Mouse (Mus musculus): ENCODE results near the gene Pard6b.

GRCm38 (mm10) chr2:168125288-168126089 lies 44.7 kb downstream of the Pard6b start:
- TF ChIP-seq CTCF (IDR thresholded peaks at IDR 0.05; ENCODE audit: low read depth) (no peak), EP300 (IDR thresholded peaks at IDR 0.05; ENCODE audit: low read depth) (no peak)
